Mouse (Mus musculus): ENCODE measurements around the gene Ubxn1.
A peak's percentile ranks its signal among the peaks of the same experiment; 100 is the strongest.

GRCm38 (mm10) chr19:8897865-8898495, 26.7 kb downstream of the Ubxn1 start, which contains the start of gene Ganab:
- TF ChIP-seq ZC3H11A (IDR thresholded peaks at IDR 0.05; ENCODE audit: borderline replicate concordance, low read depth, low read length) (no peak), HCFC1 (IDR thresholded peaks at IDR 0.05; ENCODE audit: borderline replicate concordance, insufficient read depth, low read length) (peak; percentile 54; the same call in 1 of the 2 replicates), CHD2 (IDR thresholded peaks at IDR 0.05; ENCODE audit: low read depth, low read length) (no peak), ZNF384 (IDR thresholded peaks at IDR 0.05; ENCODE audit: low read depth, low read length) (no peak)

Data from ES-E14 (cell line).